ENCODE assay signal across 10 mouse cellular contexts in the genomic region with DNA sequence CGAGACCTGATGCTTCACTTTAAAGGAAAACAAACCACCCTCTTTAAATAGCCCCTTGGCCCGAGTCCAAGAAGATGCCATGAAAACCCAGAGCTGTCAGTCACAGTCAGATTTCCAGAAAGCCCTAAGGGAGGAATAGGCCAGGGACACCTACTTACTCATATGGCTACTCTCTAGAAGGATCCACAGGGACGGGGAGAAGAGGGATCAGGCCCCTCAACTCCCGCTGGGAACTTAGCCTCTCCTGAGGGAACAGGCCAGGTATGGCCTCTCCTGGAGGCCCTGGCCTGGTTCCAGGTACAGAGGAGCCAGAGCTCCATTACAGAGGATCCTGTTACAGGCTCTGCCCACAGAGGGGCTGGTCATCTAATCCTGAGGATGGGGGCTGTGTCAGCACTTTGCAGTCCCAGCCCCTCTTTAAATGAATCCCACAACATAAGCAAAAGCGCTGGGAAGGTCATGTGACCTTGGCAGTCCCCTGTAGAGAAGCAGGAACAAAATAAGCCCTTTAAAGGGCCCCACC. TPM values are rescaled to one million over a fixed set of nuclear protein-coding genes. Genes with fewer than 3 reads are reported as not detected.
DNase-seq lines count a peak whose midpoint lies in the region; ATAC-seq and TF ChIP-seq lines count a peak whose summit lies in the region.
"Had no signal": no experiment of that assay in that cellular context is flagged by ENCODE, and none has a peak within 500 bp of the region (broad histone marks: within the 10 kb centered on the region; RNA-seq: fewer than 3 reads in every experiment).

No protein-coding gene starts in this region.

- WGBS in intestine, embryonic 15.5 days, result 24% methylated on average over 5 of the region's 5 CpGs
- 21% methylated on average over 5 of the region's 5 CpGs for WGBS in midbrain, embryonic 14.5 days

- ATAC-seq in intestine, embryonic 15.5 days, result no peak
- no peak for ATAC-seq in midbrain, embryonic 14.5 days (ENCODE audit: low FRiP score, low TSS enrichment)

- H3K27me3 ChIP-seq in intestine, embryonic 15.5 days (replicated peaks), result 0 out of 2 replicates have a peak, but pooled peaks cover 3% of the 10 kb centered on the region
- no peaks in the 10 kb centered on the region; the same call in 1 of the 2 replicates for H3K27me3 ChIP-seq in midbrain, embryonic 14.5 days (ENCODE audit: control insufficient read depth, insufficient read depth, low read length)

- H3K9me3 ChIP-seq in intestine, embryonic 15.5 days, result no peaks in the 10 kb centered on the region
- no peaks in the 10 kb centered on the region for H3K9me3 ChIP-seq in midbrain, embryonic 14.5 days (ENCODE audit: control insufficient read depth, low read length)
- H3K9me3 ChIP-seq: liver, embryonic 15.5 days had no signal

- H3K36me3 ChIP-seq in intestine, embryonic 15.5 days, result peaks cover 19% of the 10 kb centered on the region; the same call in 1 of the 2 replicates
- peaks cover 32% of the 10 kb centered on the region for H3K36me3 ChIP-seq in midbrain, embryonic 14.5 days (ENCODE audit: control insufficient read depth, insufficient read depth, low read length)
- H3K36me3 ChIP-seq: liver, embryonic 15.5 days had no signal

- H3K4me2 ChIP-seq in intestine, embryonic 15.5 days (replicated peaks), result peak overlapping the region; percentile 54
- H3K4me2 ChIP-seq in midbrain, embryonic 14.5 days (ENCODE audit: low read length), result peak overlapping the region; percentile 69
- H3K4me2 ChIP-seq: liver, embryonic 15.5 days had no signal

- intact Hi-C loops in left cerebral cortex, adult 2 months (cut with DNase I), result loop anchor here (5.0 kb wide), 1 partner anchor 36 kb away; the partner anchor contains the start of gene C77080

- peak overlapping the region; percentile 45 for H3K27ac ChIP-seq in intestine, embryonic 15.5 days
- H3K27ac ChIP-seq in midbrain, embryonic 14.5 days (replicated peaks; ENCODE audit: low read depth, low read length), result peak overlapping the region; percentile 5; the same call in 1 of the 2 replicates
- H3K27ac ChIP-seq in left cerebral cortex, adult 2 months, result no peak overlapping the region
- H3K27ac ChIP-seq: liver, embryonic 15.5 days had no signal

- H3K9ac ChIP-seq in intestine, embryonic 15.5 days, result peak overlapping the region; percentile 14; the same call in 1 of the 2 replicates
- H3K9ac ChIP-seq in midbrain, embryonic 14.5 days (replicated peaks; ENCODE audit: low read length), result peak overlapping the region; percentile 79
- H3K9ac ChIP-seq: liver, embryonic 15.5 days had no signal

- DNase-seq in embryo, embryonic 11 days, result peak; percentile 27
- no peak for DNase-seq in embryo, embryonic 10 days (ENCODE audit: low spot score)
- peak; percentile 59 to 63 for DNase-seq in cerebellum, postnatal 14 days
- DNase-seq in midbrain, embryonic 14.5 days, result peak; percentile 56
- no peak for DNase-seq in left cerebral cortex, adult 2 months (ENCODE audit: extremely low spot score in 1 of 2, low spot score in 2 of 2)
- no peak for DNase-seq in spleen, adult 18-20 months
- DNase-seq in urinary bladder, postnatal 36 days (ENCODE audit: low spot score in 2 of 2), result no peak
- DNase-seq: thymus, postnatal 25 days had no signal

- peaks cover 39% of the 10 kb centered on the region for H3K4me1 ChIP-seq in intestine, embryonic 15.5 days (replicated peaks)
- peaks cover 36% of the 10 kb centered on the region for H3K4me1 ChIP-seq in midbrain, embryonic 14.5 days (ENCODE audit: control insufficient read depth, insufficient read depth, low read length)

- H3K4me3 ChIP-seq in intestine, embryonic 15.5 days (replicated peaks), result no peak overlapping the region
- H3K4me3 ChIP-seq in midbrain, embryonic 14.5 days (replicated peaks; ENCODE audit: low read depth, low read length), result peak overlapping the region; percentile 51
- no peak overlapping the region for H3K4me3 ChIP-seq in left cerebral cortex, adult 2 months
- H3K4me3 ChIP-seq: liver, embryonic 15.5 days had no signal

- no peak for TF ChIP-seq CTCF in left cerebral cortex, adult 2 months (IDR thresholded peaks at IDR 0.05)

RNA-seq across cellular contexts. Expression of gene C77080, which starts 34.7 kb away (rescaled TPM):
- polyA plus RNA-seq in intestine, embryonic 15.5 days (2015; fragmentation: Nextera tagmentation; extraction: Ambion mirVana), result 9.7 and 10.3 TPM in 2 replicates
- 7.0 and 8.4 TPM in 2 replicates for polyA plus RNA-seq in midbrain, embryonic 14.5 days (2014; fragmentation: Nextera tagmentation; extraction: Ambion mirVana)
- 10 to 100 TPM; 22.5 to 25.9 TPM for total RNA-seq in left cerebral cortex, adult 2 months (2021)

RNA-seq across cellular contexts. Expression of gene Yars, which starts 36.9 kb away (rescaled TPM):
- polyA plus RNA-seq in intestine, embryonic 15.5 days (2015; fragmentation: Nextera tagmentation; extraction: Ambion mirVana), result 94.2 and 97.2 TPM in 2 replicates
- polyA plus RNA-seq in midbrain, embryonic 14.5 days (2014; fragmentation: Nextera tagmentation; extraction: Ambion mirVana), result 116 and 122 TPM in 2 replicates
- total RNA-seq in left cerebral cortex, adult 2 months (2021), result 10 to 100 TPM; 87.4 to 93.1 TPM

RNA-seq across cellular contexts. Expression of gene S100pbp, which starts 37.0 kb away (rescaled TPM):
- 12.5 and 14.5 TPM in 2 replicates for polyA plus RNA-seq in intestine, embryonic 15.5 days (2015; fragmentation: Nextera tagmentation; extraction: Ambion mirVana)
- polyA plus RNA-seq in midbrain, embryonic 14.5 days (2014; fragmentation: Nextera tagmentation; extraction: Ambion mirVana), result 18.2 and 23.7 TPM in 2 replicates
- total RNA-seq in left cerebral cortex, adult 2 months (2021), result 10 to 100 TPM; 33.9 to 34.5 TPM

Comparison
In these comparisons a context has a peak if more than half of its experiments do, and no peak if none do; other contexts are left out.
1. DNase-seq: peak in embryo, embryonic 11 days (single experiment), cerebellum, postnatal 14 days (2 of 2) and midbrain, embryonic 14.5 days (single experiment); none in embryo, embryonic 10 days (single experiment), left cerebral cortex, adult 2 months (0 of 2), spleen, adult 18-20 months (0 of 2) and urinary bladder, postnatal 36 days (0 of 2).